Mouse (Mus musculus): ENCODE data around the gene Ccdc167.

The Ccdc167 gene

GRCm38 (mm10) chr17:29716732-29717445 is at the start of gene Ccdc167:
TSS of gene Ccdc167 (minus strand) at chr17:29717044.
- peak; percentile 93 to 96 for DNase-seq (ENCODE audit: low spot score in 2 of 2)

- no peak for DNase-seq (ENCODE audit: low spot score in 2 of 2)
These were observed 48.5 kb upstream of the Ccdc167 start for GRCm38 (mm10) chr17:29765380-29765779.

GRCm38 (mm10) chr17:29762551-29762950 is 45.7 kb upstream of the Ccdc167 start:
- no peak for DNase-seq (ENCODE audit: low spot score in 2 of 2)

GRCm38 (mm10) chr17:29761938-29762337 is 45.1 kb upstream of the Ccdc167 start:
- DNase-seq (ENCODE audit: low spot score in 2 of 2), result no peak

- no peak for DNase-seq (ENCODE audit: low spot score in 2 of 2)
These were observed 43.8 kb upstream of the Ccdc167 start for GRCm38 (mm10) chr17:29760404-29761375.

- peak in 1 of 2 experiments; percentile 36 for DNase-seq (ENCODE audit: low spot score in 2 of 2)
These were observed 43.1 kb upstream of the Ccdc167 start for GRCm38 (mm10) chr17:29759963-29760362.

GRCm38 (mm10) chr17:29756381-29756780 is 39.5 kb upstream of the Ccdc167 start:
- DNase-seq (ENCODE audit: low spot score in 2 of 2), result no peak

- DNase-seq (ENCODE audit: low spot score in 2 of 2), result no peak
These were observed 37.7 kb upstream of the Ccdc167 start for GRCm38 (mm10) chr17:29754510-29754909.

GRCm38 (mm10) chr17:29747466-29747865 is 30.6 kb upstream of the Ccdc167 start:
- no peak for DNase-seq (ENCODE audit: low spot score in 2 of 2)

GRCm38 (mm10) chr17:29737849-29738804 is 21.3 kb upstream of the Ccdc167 start:
- peak; percentile 41 to 54 for DNase-seq (ENCODE audit: low spot score in 2 of 2)

- DNase-seq (ENCODE audit: low spot score in 2 of 2), result no peak
These were observed 19.7 kb upstream of the Ccdc167 start for GRCm38 (mm10) chr17:29736448-29737014.

GRCm38 (mm10) chr17:29732522-29732921 is 15.7 kb upstream of the Ccdc167 start:
- DNase-seq (ENCODE audit: low spot score in 2 of 2), result no peak

- DNase-seq (ENCODE audit: low spot score in 2 of 2), result no peak
These were observed 15.1 kb upstream of the Ccdc167 start for GRCm38 (mm10) chr17:29731953-29732325.

- DNase-seq (ENCODE audit: low spot score in 2 of 2), result no peak
These were observed 14.6 kb upstream of the Ccdc167 start for GRCm38 (mm10) chr17:29731266-29731952.

- DNase-seq (ENCODE audit: low spot score in 2 of 2), result no peak
These were observed 13.8 kb upstream of the Ccdc167 start for GRCm38 (mm10) chr17:29730510-29731265.

GRCm38 (mm10) chr17:29728082-29728481 is 11.2 kb upstream of the Ccdc167 start:
- no peak for DNase-seq (ENCODE audit: low spot score in 2 of 2)

GRCm38 (mm10) chr17:29725027-29725620 is 8.3 kb upstream of the Ccdc167 start:
- DNase-seq (ENCODE audit: low spot score in 2 of 2), result no peak

GRCm38 (mm10) chr17:29724610-29725009 is 7.8 kb upstream of the Ccdc167 start:
- no peak for DNase-seq (ENCODE audit: low spot score in 2 of 2)

- DNase-seq (ENCODE audit: low spot score in 2 of 2), result no peak
These were observed 4.0 kb upstream of the Ccdc167 start for GRCm38 (mm10) chr17:29720755-29721365.
